Mouse (Mus musculus) adrenal gland (tissue): ENCODE measurements around the gene Tmem63a.
"Not testable (repeated sequence)": the region's sequence is repeated elsewhere in the genome, so short reads cannot be mapped to it uniquely, and the experiment has no call there.

Experiments used
- intact Hi-C: fragments of 180-260 bp; cut with DNase I; formaldehyde crosslinking; loops from one replicate; pipeline ENCODE4 v1.15.1; 2025

Gene Tmem63a

DNA sequence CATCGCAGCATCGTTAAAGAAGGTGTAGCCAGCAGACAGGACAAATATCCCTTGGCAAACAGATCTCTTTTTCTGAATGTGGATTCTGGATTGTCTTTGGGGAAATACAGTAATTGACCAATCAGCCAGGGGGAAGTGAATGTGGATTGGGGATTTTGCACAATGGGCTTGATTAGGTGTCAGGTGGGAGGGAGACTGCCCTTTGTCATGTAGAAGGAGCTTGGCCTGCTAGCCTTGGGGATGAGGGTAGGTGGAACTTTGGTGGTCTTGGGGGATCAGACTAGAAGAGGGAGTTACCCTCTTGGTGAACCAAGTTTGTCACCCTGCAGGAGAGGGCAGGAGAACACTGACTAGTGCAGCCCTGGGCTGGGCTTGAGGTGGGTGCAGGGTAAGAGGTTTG is 17.4 kb upstream of the Tmem63a start:
- intact Hi-C loops = no loop called here

- intact Hi-C loops = no loop called here
Measured at GRCm38 (mm10) chr1:180926286-180926685, 15.9 kb upstream of the Tmem63a start.

DNA sequence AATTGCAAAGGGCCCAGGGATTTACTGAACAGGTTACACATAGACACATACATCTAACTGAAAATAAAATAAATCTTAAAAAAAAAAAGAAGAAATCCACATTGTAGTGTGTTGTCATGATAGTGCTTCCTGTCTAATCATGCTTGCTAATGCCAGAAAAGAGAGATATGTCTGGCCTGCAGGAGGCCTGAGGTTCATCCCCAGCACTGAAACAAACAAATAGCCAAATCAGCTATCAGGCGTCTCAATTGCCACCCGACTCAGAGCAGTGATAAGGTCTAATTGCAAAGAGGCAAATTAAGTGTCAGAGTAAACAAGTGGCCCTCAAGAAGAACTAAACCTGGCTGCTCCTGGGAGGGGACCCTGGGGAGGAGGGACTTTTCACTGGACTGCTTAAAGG is 12.5 kb upstream of the Tmem63a start:
- intact Hi-C loops = no loop called here

- intact Hi-C loops = no loop called here
Measured at GRCm38 (mm10) chr1:180931106-180931505, 11.0 kb upstream of the Tmem63a start.

DNA sequence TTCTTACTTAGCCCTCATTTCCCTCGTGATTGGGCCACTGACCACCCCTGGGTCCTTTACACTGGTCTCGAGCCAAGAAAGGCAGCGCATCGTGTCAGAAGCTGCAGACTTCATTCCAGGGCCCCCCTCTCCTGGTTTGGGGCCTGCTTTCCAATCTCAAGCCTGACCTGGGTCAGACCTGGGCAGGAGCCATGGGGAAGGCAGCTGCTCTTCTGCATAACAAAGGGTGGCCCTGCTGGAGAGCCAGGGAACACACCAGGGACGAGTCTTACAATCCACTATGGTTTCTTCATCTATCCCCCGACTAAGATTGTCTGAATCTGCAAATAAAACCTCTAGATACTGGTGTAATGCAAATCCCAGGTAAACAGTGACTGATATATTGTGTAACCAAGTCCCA is 8.5 kb upstream of the Tmem63a start:
- intact Hi-C loops = no loop called here

DNA sequence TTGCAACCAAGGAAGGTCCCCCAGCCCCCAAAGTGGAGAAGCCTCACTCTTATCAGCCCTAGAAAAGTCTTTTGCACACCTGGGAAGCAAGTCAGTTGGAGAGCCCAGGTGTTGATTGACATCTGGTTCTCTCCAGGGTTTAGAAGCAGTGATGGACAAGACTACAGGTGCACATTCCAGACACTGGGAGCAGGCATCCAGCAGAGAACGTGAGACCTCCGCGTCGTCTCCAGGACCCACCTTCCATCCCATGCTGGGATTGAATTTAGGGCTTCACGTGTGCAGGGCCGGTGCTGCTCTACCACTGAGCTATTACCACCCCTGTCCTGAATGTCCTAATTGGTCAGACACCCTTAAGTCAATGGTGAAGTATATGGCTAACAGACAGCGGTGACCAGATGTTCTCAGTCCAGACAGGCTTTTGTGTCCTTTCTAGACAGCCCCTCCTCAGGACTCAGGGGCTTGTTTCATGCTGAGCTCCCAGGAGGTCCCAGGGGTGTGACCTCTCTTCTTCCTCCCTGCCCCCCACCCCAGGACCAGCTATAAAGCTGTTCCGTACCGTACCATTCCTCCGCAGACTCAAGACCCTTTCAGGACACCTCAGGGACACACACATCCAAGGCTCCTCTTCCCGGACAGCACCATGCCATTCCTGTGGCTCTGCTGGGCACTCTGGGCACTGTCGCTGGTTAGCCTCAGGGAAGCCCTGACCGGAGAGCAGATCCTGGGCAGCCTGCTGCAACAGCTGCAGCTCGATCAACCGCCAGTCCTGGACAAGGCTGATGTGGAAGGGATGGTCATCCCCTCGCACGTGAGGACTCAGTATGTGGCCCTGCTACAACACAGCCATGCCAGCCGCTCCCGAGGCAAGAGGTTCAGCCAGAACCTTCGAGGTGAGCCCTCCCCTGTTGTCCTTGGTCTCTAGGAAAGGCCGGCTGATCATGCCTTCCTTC is 7.4 kb upstream of the Tmem63a start, which contains the start of gene Lefty1:
TSS of gene Lefty1 (plus strand) at position 556 of the 953 bp plus-strand sequence.
- intact Hi-C loops = no loop called here

GRCm38 (mm10) chr1:180936610-180937398 is 5.3 kb upstream of the Tmem63a start:
- intact Hi-C loops = not testable (repeated sequence)

DNA sequence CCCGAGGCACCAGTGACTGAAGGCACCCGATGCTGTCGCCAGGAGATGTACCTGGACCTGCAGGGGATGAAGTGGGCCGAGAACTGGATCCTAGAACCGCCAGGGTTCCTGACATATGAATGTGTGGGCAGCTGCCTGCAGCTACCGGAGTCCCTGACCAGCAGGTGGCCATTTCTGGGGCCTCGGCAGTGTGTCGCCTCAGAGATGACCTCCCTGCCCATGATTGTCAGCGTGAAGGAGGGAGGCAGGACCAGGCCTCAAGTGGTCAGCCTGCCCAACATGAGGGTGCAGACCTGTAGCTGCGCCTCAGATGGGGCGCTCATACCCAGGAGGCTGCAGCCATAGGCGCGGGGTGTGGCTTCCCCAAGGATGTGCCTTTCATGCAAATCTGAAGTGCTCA is 4.5 kb upstream of the Tmem63a start:
- intact Hi-C loops = not testable (repeated sequence)

DNA sequence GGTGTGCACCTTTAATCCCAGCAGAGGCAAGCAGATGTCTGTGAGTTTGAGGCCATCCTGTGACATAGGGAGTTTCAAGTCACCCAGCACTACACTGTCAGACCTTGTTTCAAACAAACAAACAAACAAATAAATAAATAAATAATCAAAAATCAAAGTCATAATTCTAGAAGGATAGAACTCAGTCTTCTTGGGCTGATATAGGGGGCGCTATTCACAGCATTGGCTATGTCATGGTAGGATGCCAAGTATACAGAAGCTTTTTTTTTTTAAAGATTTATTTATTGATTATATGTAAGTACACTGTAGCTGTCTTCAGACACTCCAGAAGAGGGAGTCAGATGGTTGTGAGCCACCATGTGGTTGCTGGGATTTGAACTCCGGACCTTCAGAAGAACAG is 3.4 kb upstream of the Tmem63a start:
- intact Hi-C loops = not testable (repeated sequence)

- intact Hi-C loops = no loop called here
Measured at GRCm38 (mm10) chr1:180940776-180941460, 1.2 kb upstream of the Tmem63a start.

DNA sequence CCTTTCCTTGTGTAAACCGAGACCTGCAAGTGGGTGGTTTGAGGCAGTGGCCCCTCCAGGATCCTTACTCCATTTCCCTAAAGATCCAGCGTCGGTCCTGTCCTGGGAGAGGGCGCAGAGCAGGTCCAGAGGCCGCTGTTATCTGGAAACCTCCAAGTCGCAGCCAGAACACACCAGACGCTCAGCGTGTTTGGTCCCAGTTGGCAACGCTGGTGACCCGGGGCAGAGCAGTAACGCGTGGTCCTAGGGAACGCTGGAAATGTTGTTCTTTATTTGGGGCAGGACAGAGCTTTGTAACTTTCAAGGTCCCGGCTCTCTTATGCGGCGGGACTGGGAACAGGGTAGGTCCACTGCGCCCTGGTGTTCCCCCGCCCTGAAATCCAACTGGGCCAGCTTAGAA is 418 bp upstream of the Tmem63a start:
- intact Hi-C loops = no loop called here

DNA sequence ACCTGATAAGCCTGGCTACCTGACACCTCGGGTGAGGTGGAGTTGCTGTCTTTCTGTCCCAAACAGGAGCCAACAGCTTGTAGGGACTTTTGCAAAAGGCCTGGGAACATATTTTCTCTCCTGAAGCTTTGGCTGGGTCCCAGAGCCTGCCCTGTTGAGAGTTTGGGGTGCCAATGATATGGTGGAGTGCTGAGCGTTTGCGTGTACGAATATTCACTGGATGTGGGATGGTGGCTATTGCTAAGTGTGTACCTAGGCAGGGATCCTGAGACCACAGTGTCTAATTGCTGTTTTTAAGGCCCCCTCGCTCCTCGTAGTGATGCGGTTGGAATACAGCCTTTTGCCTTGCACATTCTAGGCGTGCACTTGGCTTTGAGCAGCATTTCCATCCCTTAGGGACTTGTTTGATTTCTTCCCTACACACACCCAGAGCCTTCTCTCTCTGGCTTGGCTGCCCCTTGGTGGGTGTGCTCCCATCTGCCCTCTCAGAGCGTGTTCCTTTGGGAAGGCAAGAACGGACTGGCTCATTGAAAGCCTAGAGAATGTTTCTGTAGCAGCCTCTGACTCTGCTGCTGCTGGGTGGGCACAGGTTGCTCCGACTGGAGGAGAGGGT is 994 bp downstream of the Tmem63a start:
- intact Hi-C loops = no loop called here

DNA sequence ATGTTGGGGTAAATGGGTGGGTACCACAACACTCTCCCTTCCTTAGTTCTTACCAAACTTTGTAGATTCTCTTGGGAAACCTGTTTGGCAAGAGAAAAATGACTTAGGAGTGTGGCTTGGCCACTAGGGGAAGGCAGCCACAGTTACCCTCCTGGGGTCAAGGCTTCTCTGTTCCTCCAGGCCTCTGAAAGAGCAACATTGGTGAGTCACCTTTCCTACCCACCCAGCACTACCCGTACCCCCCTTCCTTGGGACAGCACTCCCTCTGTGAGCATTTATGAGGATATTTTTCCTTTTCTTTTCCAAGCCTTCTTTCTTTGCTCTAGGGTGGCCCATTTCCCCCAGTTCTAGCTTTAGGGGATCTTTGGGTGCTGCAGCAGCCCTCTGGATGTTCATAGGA is 1.8 kb downstream of the Tmem63a start:
- intact Hi-C loops = no loop called here

DNA sequence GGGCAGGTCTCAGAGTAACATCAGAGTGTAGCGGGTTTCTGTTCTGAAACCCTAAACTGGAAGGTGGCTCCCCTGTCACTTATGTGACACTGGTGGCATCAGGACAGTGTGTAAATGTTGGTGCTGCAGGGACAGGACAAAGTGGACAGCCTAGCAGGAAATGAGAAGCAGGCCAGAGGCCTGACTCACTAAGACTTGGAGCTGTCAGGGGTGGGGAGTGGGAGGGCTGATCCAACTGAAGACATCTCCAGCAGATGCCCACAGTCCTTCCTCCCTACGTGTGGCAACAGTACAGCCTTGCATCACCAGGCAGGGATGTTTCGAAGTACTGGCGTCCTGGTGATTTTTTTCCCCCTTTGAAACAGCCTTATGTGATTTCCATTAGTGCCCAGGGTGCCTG is 2.4 kb downstream of the Tmem63a start:
- intact Hi-C loops = no loop called here

DNA sequence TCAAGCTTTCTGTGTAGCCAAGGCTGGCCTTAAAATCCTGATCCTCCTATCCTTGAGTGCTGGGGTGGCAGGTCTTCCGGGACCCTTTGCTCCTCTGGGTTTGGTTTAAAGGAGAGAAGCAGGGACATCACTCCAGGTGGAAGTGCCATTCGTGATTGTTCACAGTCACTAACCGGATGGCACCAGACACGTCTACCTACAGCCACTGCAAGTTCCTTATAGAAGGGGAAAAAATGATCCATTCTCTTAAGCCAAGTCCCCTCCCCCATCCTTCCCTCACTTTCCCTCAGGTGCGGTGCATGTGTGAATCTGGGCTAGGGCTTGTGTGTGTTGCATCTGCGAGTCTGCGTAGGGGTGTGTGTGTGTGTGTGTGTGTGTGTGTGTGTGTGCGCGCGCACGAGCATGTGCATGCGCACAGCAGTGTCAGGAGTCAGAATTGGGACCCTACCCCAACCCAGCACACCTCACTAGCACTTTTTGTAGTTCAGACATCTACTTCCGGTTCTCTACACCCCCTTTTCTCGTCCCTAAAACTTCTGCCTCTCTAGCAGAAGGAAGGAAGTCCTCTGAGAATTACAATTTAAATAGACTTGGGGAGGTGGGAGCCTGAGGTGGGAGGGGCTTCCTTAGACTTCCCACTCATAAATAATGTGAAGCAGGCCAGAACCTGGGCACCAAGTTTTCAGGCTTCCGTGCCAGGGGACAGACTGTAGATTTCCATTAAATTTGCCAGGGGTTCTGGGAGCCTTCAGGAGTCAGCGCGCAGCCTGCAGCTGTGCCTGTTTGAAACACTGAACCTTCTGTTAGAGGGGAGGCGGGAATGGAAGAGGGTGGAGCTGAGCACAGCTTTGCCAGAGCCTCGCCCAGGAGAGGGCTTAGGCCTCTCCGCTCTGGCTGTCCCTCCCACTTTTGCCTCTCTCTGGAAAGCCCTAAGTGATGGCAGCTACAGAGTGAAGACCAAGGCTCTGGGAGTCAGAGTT is 3.1 kb downstream of the Tmem63a start:
- intact Hi-C loops = no loop called here

GRCm38 (mm10) chr1:180946448-180946847 is 4.3 kb downstream of the Tmem63a start:
- intact Hi-C loops = no loop called here

- intact Hi-C loops = no loop called here
Measured at GRCm38 (mm10) chr1:180952085-180952746, 10.1 kb downstream of the Tmem63a start.

GRCm38 (mm10) chr1:180952808-180953207 is 10.7 kb downstream of the Tmem63a start:
- intact Hi-C loops = no loop called here

DNA sequence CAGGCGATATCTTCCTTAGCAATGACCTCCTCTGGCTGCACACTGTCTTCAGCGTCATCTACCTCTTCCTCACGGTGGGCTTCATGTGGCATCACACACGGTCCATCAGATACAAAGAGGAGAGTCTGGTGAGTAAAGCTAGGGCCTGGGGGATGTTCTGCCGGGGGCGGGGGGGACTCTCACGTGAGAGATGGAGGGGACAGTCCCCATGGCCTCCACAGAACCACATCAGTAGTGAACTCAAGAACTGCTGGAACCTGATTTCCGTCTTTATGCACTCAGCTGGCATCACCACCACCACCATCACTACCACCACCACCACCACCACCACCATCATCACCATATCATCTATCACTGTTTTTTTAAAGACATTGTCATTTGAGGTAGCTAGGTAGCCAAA is 14.3 kb downstream of the Tmem63a start:
- intact Hi-C loops = no loop called here
